Mouse (Mus musculus) hindbrain, embryonic 12.5 days (tissue): ENCODE measurements around the gene Tmem62. TPM values are rescaled to one million over a fixed set of nuclear protein-coding genes. Genes with fewer than 3 reads are reported as not detected.

Experiments
- ATAC-seq: fragments of 200-750 bp; cut with Nextera tagmentation; 2 replicates; pipeline ENCODE4 v1.8.0; 2017; ENCODE audit warnings: moderate TSS enrichment; ENCODE audit not compliant: low FRiP score
- H3K27ac ChIP-seq: fragments of 300-500 bp; sonication (generic); 2 replicates; pipeline ENCODE4 v1.5.1; 2016; ENCODE audit warnings: mild to moderate bottlenecking
- H3K27me3 ChIP-seq: fragments of 300-500 bp; sonication (generic); 2 replicates; pipeline ENCODE4 v1.6.1; 2016; ENCODE audit warnings: mild to moderate bottlenecking
- H3K36me3 ChIP-seq: fragments of 300-500 bp; sonication (generic); 2 replicates; pipeline ENCODE4 v1.6.1; 2016; ENCODE audit warnings: mild to moderate bottlenecking
- H3K4me1 ChIP-seq: fragments of 300-500 bp; sonication (generic); 2 replicates; pipeline ENCODE4 v1.6.1; 2016
- H3K4me2 ChIP-seq: fragments of 300-500 bp; sonication (generic); replicated peaks from 2 replicates; pipeline ENCODE4 v1.6.1; 2016; ENCODE audit warnings: mild to moderate bottlenecking
- H3K4me3 ChIP-seq: fragments of 300-500 bp; sonication (generic); 2 replicates; pipeline ENCODE4 v1.5.1; 2016; ENCODE audit warnings: mild to moderate bottlenecking
- H3K9ac ChIP-seq: fragments of 300-500 bp; sonication (generic); 2 replicates; pipeline ENCODE4 v1.6.1; 2016; ENCODE audit warnings: mild to moderate bottlenecking, moderate library complexity
- H3K9me3 ChIP-seq: fragments of 300-500 bp; sonication (generic); replicated peaks from 2 replicates; pipeline ENCODE4 v1.6.1; 2016; ENCODE audit warnings: mild to moderate bottlenecking
- WGBS: fragments of 180-500 bp; shearing (Covaris S2); methylation state at CpG from one replicate; pipeline ENCODE4 v1.1.7; 2016; 5-methylcytosine and 5-hydroxymethylcytosine counted together
- polyA plus RNA-seq: library from polyadenylated mRNA; unstranded; fragments of >200 nt; fragmentation: Nextera tagmentation; extraction: Ambion mirVana; gene quantifications from 2 replicates; pipeline ENCODE4 v1.2.1, GENCODE M21; 2016

Gene Tmem62
- polyA plus RNA-seq = 6.2 and 6.3 TPM in 2 replicates

DNA sequence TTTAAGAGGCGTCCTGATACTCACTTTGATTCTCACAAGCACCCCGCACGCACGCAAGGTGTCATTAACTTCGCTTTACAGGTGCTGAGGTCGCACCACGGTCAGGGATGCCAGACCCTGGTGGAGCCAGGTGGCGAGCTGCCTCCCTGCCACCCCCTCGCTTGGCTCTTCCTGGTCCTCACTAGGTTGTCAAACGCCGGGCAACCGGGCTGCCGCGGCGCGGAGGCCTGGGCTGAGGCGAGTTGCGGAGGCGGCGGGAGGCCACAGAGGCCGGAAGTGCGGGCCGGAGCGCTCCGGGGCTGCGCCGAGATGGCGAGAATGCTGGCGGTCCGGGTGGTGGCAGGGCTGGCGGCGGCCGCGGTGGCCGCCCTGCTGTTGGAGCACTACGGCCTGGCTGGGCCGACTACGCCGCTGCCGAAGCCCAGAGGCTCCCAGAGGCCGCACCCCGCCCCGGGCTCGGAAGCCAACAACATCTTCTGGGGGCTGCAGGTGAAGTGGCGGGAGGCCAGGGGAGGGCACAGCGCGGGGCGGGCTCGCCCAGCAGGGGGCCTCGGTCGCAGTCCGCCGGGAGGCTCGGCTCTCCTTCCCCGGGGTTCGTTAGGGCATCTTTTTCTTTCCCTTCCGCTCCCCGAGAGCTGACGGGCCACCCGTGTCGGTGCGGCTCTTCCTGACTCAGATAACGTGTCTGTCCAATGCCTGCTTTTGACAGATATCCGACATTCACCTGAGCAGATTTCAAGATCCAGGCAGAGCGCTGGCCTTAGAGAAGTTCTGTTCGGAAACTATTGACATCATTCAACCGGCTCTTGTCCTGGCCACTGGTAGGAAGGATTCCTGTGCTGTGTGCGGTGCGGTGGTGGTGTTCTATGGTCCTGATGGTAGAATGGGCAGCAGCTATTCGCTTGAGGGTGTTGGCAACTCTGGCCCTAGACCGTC lies at the start of gene Tmem62:
TSS of gene Tmem62 (plus strand) at position 28 of the 936 bp plus-strand sequence.
- H3K27ac ChIP-seq = peak within 1 kb of the TSS; percentile 87
- peaks cover 6% of the 10 kb centered on the region; the same call in 1 of the 2 replicates for H3K27me3 ChIP-seq
- H3K4me1 ChIP-seq = no peaks in the 10 kb centered on the region
- peak; percentile 80 for ATAC-seq
- no peaks in the 10 kb centered on the region for H3K9me3 ChIP-seq
- H3K36me3 ChIP-seq = no peaks in the 10 kb centered on the region
- peak within 1 kb of the TSS; percentile 74 for H3K4me3 ChIP-seq
- WGBS = 1% methylated on average over 67 of the region's 71 CpGs
- peak within 1 kb of the TSS; percentile 85 for H3K9ac ChIP-seq
- peak within 1 kb of the TSS; percentile 89 for H3K4me2 ChIP-seq

DNA sequence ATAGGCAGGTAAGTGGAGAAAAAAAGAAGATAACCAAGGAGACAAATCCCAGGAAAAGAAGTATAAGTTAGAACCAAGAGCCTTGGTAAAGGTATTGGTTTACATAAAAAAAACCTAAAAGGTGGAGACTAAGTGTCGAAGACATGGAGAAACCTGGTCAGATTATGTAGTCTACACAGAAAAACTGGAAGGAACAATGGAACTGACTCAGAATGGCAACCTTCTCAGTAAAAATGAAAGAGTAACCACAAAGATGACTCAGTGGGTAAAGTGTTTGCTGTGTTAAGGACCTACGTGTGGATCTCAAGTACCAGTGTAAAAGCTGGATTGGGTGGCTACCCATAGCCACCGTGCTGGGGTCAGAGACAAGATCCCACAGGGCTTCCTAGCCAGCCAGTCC lies 43.8 kb upstream of the Tmem62 start:
- WGBS = 97% methylated on average over 3 of the region's 3 CpGs
- no peak for ATAC-seq
- H3K9me3 ChIP-seq = no peaks in the 10 kb centered on the region
- H3K36me3 ChIP-seq = peaks cover 62% of the 10 kb centered on the region
- no peak overlapping the region for H3K9ac ChIP-seq
- H3K4me3 ChIP-seq = no peak overlapping the region
- no peak overlapping the region for H3K4me2 ChIP-seq
- H3K4me1 ChIP-seq = no peaks in the 10 kb centered on the region
- no peak overlapping the region for H3K27ac ChIP-seq
- H3K27me3 ChIP-seq = no peaks in the 10 kb centered on the region

DNA sequence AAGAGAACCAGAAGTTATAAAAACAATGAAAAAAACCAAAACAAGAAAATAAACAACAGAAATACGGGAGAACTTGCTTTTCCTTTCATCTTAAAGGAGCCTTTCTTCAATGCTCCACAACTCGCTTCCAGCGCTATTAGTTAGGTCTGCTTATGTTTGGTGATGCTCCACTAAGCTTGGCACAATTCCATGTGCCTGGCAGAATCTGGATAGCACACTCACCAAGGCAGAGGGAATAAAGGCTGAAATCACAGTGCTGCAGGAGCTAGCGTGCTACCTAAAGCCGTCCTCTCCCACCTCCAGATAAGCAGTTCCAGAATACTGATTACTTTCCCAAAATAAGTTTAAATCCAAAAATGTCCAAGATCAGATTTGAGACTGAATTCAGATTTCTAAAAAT lies 25.6 kb upstream of the Tmem62 start:
- Histone ChIP-seq H3K27ac (no peak overlapping the region), H3K4me2 (no peak overlapping the region), H3K4me1 (no peaks in the 10 kb centered on the region), H3K4me3 (no peak overlapping the region), H3K9me3 (no peaks in the 10 kb centered on the region), H3K27me3 (no peaks in the 10 kb centered on the region), H3K36me3 (peaks cover 54% of the 10 kb centered on the region), H3K9ac (no peak overlapping the region)
- ATAC-seq = no peak
- 84% methylated on average over 5 of the region's 5 CpGs for WGBS

DNA sequence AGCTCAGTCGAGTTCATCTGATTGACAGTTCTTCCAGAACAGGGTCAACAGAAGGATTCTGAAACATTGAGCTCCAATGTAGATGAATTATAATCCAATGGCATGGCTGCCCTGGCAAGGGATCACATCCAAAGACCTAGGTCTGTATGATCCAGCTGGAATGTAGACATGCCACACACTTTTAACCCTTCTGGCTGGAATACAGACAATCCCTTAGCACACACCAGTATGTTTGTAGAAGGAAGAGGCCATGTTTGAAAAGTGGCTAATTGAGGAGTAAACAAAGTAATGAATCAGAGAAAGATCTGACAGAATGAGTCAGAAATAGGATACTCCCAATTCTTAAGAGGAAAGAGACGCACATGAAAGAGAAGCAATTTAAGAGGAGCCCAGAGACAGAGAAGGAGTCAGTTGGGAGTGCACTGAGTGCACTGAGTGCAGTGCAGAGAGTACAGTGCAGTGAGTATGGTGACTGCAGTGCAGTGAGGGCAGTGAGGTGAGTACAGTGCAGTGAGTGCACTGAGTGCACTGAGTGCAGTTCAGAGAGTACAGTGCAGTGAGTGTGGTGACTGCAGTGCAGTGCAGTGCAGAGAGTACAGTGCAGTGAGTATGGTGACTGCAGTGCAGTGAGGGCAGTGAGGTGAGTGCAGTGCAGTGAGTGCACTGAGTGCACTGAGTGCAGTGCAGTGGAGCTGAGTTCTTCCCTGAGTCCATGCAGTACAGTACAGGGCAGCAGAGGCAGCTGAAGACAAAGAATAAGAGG lies 24.5 kb upstream of the Tmem62 start:
- Histone ChIP-seq H3K4me3 (no peak overlapping the region), H3K27ac (no peak overlapping the region), H3K9me3 (no peaks in the 10 kb centered on the region), H3K9ac (no peak overlapping the region), H3K27me3 (no peaks in the 10 kb centered on the region), H3K4me1 (no peaks in the 10 kb centered on the region), H3K36me3 (peaks cover 44% of the 10 kb centered on the region), H3K4me2 (no peak overlapping the region)
- ATAC-seq = no peak
- 78% methylated on average over 2 of the region's 2 CpGs for WGBS

DNA sequence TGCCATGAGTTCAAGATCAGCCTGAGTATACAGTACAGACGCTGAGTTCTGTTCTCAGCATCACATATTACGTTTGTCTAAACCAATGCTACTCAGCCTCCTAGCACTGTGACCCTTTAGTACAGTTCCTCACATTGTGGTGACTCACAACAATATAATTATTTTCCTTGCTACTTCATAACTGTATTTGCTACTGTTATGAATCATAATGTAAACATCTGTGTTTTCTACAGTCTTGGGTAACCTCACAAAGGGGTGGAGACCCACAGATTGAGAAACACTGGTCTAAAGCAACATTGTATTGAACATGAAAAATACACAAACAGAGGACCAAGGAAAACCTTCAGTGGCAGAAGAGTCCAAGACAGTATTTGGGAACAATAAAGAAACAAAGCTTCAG lies 17.5 kb upstream of the Tmem62 start:
- Histone ChIP-seq H3K9ac (no peak overlapping the region), H3K4me3 (no peak overlapping the region), H3K36me3 (peaks cover 21% of the 10 kb centered on the region), H3K27me3 (no peaks in the 10 kb centered on the region), H3K27ac (no peak overlapping the region), H3K4me2 (no peak overlapping the region), H3K9me3 (no peaks in the 10 kb centered on the region), H3K4me1 (no peaks in the 10 kb centered on the region)
- WGBS = 93% methylated on average over 2 of the region's 2 CpGs
- ATAC-seq = no peak

DNA sequence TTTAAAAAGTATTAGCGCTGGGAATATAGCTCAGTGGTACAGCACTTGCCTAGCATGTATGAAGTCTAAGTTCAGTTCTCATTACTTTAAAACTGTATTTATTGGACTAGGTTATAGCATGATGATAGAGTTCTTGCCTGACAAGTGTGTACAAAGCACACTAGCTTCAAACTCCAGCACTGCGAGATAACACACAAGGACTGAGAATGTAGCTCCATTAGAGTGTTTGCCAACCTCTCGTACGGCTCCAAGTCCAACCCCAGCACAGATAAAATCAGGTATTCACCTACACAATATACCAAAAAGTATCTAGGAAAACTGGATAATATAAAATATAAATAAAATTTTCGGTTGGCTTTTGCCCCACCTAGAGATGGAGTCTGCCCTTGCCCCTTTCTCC lies 17.0 kb upstream of the Tmem62 start:
- no peaks in the 10 kb centered on the region for H3K9me3 ChIP-seq
- H3K27me3 ChIP-seq = no peaks in the 10 kb centered on the region
- H3K36me3 ChIP-seq = peaks cover 16% of the 10 kb centered on the region
- no peak overlapping the region for H3K4me2 ChIP-seq
- H3K27ac ChIP-seq = no peak overlapping the region
- no peak overlapping the region for H3K4me3 ChIP-seq
- no peaks in the 10 kb centered on the region for H3K4me1 ChIP-seq
- WGBS = 94% methylated on average over 5 of the region's 5 CpGs
- H3K9ac ChIP-seq = no peak overlapping the region
- ATAC-seq = no peak

DNA sequence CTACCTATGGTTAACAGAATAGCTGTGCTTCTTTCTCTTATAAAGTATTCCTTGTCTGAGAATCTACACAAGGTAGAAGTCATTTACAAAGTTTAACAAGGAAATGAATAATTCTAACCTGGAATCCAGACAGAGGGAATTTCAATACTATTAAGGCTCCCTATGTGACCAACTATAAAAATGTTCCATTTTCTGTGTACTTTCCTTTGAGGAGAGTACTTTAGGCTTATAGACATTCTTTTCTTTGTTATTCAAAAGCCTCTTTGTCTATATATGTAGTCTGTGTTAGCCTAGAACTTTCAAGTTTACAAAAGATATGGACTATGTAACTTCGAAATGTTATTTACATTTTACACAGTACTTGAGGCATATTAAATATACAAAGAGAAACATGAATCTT lies 16.6 kb upstream of the Tmem62 start:
- no peak overlapping the region for H3K4me2 ChIP-seq
- no peaks in the 10 kb centered on the region for H3K27me3 ChIP-seq
- H3K27ac ChIP-seq = no peak overlapping the region
- no peak overlapping the region for H3K4me3 ChIP-seq
- no peak for ATAC-seq
- WGBS = 91% methylated on average over 1 of the region's 1 CpGs
- no peaks in the 10 kb centered on the region for H3K4me1 ChIP-seq
- H3K36me3 ChIP-seq = peaks cover 12% of the 10 kb centered on the region
- H3K9me3 ChIP-seq = no peaks in the 10 kb centered on the region
- no peak overlapping the region for H3K9ac ChIP-seq

DNA sequence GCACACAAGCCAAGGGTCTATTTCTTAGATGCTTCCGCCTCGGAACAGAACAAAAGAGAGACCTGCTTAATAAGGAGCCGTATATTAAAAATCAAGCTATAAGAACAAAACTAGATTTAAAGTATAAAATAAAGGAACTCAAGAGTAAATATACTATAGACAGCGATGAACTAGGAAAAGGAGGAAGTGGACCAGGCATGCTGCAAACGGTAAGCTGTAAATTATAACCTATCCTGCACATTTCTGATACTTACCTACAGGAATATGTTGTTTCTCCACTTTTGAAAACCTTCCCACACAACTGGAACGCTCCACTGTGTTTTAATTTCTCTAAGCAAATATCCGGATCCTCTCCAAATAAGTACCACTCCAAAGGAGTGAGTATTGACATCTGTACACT lies 13.7 kb upstream of the Tmem62 start:
- Histone ChIP-seq H3K9ac (no peak overlapping the region), H3K4me2 (no peak overlapping the region), H3K36me3 (peaks cover 15% of the 10 kb centered on the region; the same call in 1 of the 2 replicates), H3K9me3 (no peaks in the 10 kb centered on the region), H3K4me3 (no peak overlapping the region), H3K4me1 (no peaks in the 10 kb centered on the region), H3K27me3 (no peaks in the 10 kb centered on the region), H3K27ac (no peak overlapping the region)
- ATAC-seq = no peak
- WGBS = 95% methylated on average over 7 of the region's 7 CpGs

DNA sequence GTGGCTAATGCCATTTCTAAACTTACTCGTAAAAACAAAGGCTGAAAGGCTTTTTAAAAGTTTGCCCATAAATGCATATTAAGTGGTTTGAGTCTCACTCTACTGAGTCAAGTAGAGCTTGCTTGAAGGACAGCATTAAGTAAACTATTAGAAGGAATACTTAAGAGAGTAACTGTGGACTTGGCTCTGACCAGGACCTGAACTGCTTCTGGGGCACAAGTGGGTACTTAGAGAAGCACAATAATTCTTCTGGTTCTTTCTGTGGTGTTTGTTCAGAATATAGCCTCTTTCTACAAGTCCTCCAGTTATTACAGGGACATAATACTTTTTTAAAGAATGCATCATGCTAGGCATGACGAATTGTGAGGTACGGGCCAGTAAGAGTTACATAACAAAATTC lies 11.3 kb upstream of the Tmem62 start:
- WGBS = 93% methylated on average over 3 of the region's 3 CpGs
- peaks cover 8% of the 10 kb centered on the region; the same call in 1 of the 2 replicates for H3K36me3 ChIP-seq

DNA sequence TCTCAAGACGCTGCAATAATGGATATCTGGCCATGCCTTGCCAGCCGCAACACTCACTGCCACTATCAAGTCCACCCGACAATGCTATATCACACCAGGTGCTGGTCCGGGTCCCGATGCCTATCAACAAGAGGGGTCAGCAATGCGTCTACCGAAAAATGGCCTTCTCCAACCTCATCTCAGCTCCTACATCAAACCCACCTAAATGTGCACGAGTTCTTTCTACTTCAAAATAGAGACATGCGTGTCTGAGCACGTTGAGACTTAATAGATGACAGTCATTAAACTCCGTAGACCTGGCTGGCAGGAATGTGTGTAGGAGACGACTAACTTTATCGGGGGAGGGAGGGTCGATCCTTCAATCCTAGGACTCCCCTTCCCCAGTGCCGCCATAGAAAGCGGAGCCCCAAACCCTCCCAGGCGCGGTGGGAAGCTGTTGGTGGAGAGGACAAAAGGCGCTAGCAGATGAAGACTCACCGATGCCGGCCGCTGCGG lies 6.7 kb upstream of the Tmem62 start:
- peaks cover 6% of the 10 kb centered on the region; the same call in 1 of the 2 replicates for H3K27me3 ChIP-seq
- WGBS = under 1% methylated on average over 23 of the region's 23 CpGs
- peak overlapping the region; percentile 72 for H3K4me2 ChIP-seq
- ATAC-seq = peak; percentile 81; the same call in 1 of the 2 replicates
- H3K9me3 ChIP-seq = no peaks in the 10 kb centered on the region
- peak overlapping the region; percentile 80 for H3K9ac ChIP-seq
- H3K4me1 ChIP-seq = peaks cover 7% of the 10 kb centered on the region
- peak overlapping the region; percentile 80 for H3K4me3 ChIP-seq
- H3K36me3 ChIP-seq = 0 out of 2 replicates have a peak, but pooled peaks cover 4% of the 10 kb centered on the region
- peak overlapping the region; percentile 86 for H3K27ac ChIP-seq

More for the DNA sequence above, 11.3 kb upstream of the Tmem62 start:
- Histone ChIP-seq H3K4me2 (no peak overlapping the region), H3K4me1 (peaks cover 7% of the 10 kb centered on the region), H3K27me3 (no peaks in the 10 kb centered on the region), H3K4me3 (no peak overlapping the region), H3K27ac (no peak overlapping the region), H3K9me3 (no peaks in the 10 kb centered on the region), H3K9ac (no peak overlapping the region)
- ATAC-seq = no peak

DNA sequence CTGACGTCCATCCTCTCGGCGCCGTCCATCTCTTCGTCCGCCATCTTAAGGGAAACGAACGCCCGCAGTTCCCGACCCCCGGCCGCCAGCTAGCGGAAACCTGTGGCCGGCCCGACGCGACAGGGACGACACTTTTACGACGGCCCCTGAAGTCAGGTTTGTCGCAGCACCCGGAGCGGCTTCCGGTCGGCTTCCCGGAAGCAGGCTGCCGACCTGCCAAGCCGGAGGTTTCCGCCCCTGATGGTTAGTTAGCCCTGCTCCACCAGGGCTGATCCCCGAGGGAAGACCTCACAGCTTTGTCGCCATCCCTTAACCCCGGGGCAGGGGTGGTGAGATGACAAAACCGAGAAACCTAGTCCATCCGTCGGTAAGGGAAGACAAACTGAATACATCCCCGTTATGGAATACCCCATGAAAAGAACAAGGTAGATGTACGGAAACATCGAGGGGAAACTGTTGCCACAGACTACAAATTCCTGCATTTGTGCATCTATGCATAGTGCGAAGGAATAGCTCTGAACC lies 6.2 kb upstream of the Tmem62 start, which contains the start of gene Ubr1:
TSS of gene Ubr1 (minus strand) at position 157 of the 522 bp plus-strand sequence.
- Histone ChIP-seq H3K27me3 (peaks cover 6% of the 10 kb centered on the region; the same call in 1 of the 2 replicates), H3K4me2 (peak within 1 kb of the TSS; percentile 72), H3K27ac (peak within 1 kb of the TSS; percentile 86), H3K9ac (peak within 1 kb of the TSS; percentile 80), H3K4me3 (peak within 1 kb of the TSS; percentile 80), H3K4me1 (peaks cover 7% of the 10 kb centered on the region), H3K36me3 (0 out of 2 replicates have a peak, but pooled peaks cover 4% of the 10 kb centered on the region), H3K9me3 (no peaks in the 10 kb centered on the region)
- WGBS = under 1% methylated on average over 39 of the region's 39 CpGs
- ATAC-seq = peak; percentile 88

DNA sequence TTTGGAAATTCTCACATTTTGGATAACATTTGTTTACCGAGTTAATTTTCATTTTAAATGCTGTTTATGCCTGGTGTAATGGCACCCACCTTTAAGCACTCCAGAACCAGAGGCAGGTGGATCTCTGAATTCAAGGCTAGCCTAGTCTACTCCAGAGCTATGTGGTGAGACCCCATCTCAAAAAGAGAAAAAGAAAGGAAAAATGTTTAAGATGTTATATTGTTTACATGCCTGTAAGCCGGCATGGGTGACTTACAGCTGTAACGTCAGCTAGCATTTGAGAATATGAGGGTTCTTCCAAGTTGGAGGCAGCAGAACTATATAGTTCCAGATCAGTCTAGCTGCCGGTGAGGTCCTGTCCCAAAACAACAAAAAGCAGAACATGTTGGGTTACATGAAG lies 5.1 kb upstream of the Tmem62 start:
- Histone ChIP-seq H3K27me3 (peaks cover 6% of the 10 kb centered on the region; the same call in 1 of the 2 replicates), H3K27ac (no peak overlapping the region), H3K9me3 (no peaks in the 10 kb centered on the region), H3K4me2 (no peak overlapping the region), H3K9ac (no peak overlapping the region), H3K36me3 (no peaks in the 10 kb centered on the region), H3K4me3 (no peak overlapping the region), H3K4me1 (peaks cover 7% of the 10 kb centered on the region)
- 91% methylated on average over 4 of the region's 4 CpGs for WGBS
- no peak for ATAC-seq
